Mouse (Mus musculus) cerebellum, adult 2 months (tissue): ENCODE data around the gene Dlat.

Experiments used
- CTCF ChIP-seq: fragments of 200-500 bp; IDR thresholded peaks from 2 replicates; pipeline ENCODE4 v1.5.1; 2011; ENCODE audit warnings: low read depth, mild to moderate bottlenecking, control low read depth, low read length, moderate library complexity, borderline replicate concordance; ENCODE audit not compliant: insufficient read depth
- POLR2A ChIP-seq: fragments of 200-500 bp; IDR thresholded peaks from 2 replicates; pipeline ENCODE4 v1.6.1; 2011; ENCODE audit warnings: low read length, control low read depth, borderline replicate concordance; ENCODE audit not compliant: insufficient read depth

- TF ChIP-seq POLR2A (no peak), CTCF (no peak)
Observed at GRCm38 (mm10) chr9:50634270-50634669, 25.3 kb downstream of the Dlat start.
